Mouse (Mus musculus): ENCODE results near the gene Mrps30.

DNA sequence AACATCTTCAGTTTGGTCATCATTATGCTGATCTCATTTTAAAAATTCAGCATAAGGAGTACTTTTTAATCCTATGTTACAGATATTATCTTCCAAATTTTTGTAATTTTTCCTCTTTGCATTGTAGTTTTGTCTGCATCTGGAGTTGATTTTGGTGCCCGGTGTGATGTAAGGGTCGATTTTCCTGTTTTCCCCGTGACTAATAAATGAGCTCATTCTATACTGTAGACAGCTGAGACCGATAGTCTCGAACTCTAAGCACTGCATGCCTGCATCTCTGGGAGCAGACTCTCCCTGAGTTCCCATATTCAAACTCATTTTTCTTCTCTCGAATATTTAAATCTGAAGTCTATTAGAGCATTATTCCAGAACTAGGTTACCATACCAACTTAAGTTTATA is 13.3 kb upstream of the Mrps30 start:
- TF ChIP-seq CTCF (IDR thresholded peaks at IDR 0.05; ENCODE audit: low read depth), result no peak
- no peak for TF ChIP-seq EP300 (IDR thresholded peaks at IDR 0.05; ENCODE audit: low read depth)

All from heart, postnatal 0 days (tissue).